Mouse (Mus musculus) midbrain, embryonic 12.5 days (tissue): ENCODE data around the gene Mpped2. TPM values are rescaled to one million over a fixed set of nuclear protein-coding genes. Genes with fewer than 3 reads are reported as not detected.

Experiments used
- ATAC-seq: fragments of 200-750 bp; cut with Nextera tagmentation; 2 replicates; pipeline ENCODE4 v1.8.0; 2017; ENCODE audit warnings: low read depth, moderate TSS enrichment, moderate library complexity; ENCODE audit not compliant: low FRiP score
- H3K27ac ChIP-seq: fragments of 300-500 bp; sonication (generic); replicated peaks from 2 replicates; pipeline ENCODE4 v1.5.1; 2016; ENCODE audit warnings: mild to moderate bottlenecking
- H3K27me3 ChIP-seq: fragments of 300-500 bp; sonication (generic); 2 replicates; pipeline ENCODE4 v1.6.1; 2016; ENCODE audit warnings: mild to moderate bottlenecking
- H3K36me3 ChIP-seq: fragments of 300-500 bp; sonication (generic); 2 replicates; pipeline ENCODE4 v1.6.1; 2016
- H3K4me1 ChIP-seq: fragments of 300-500 bp; sonication (generic); 2 replicates; pipeline ENCODE4 v1.6.1; 2016
- H3K4me2 ChIP-seq: fragments of 300-500 bp; sonication (generic); replicated peaks from 2 replicates; pipeline ENCODE4 v1.6.1; 2016; ENCODE audit warnings: mild to moderate bottlenecking, moderate library complexity
- H3K4me3 ChIP-seq: fragments of 300-500 bp; sonication (generic); 2 replicates; pipeline ENCODE4 v1.5.1; 2016; ENCODE audit warnings: mild to moderate bottlenecking
- H3K9ac ChIP-seq: fragments of 300-500 bp; sonication (generic); replicated peaks from 2 replicates; pipeline ENCODE4 v1.6.1; 2016; ENCODE audit warnings: mild to moderate bottlenecking, moderate library complexity
- H3K9me3 ChIP-seq: fragments of 300-500 bp; sonication (generic); 2 replicates; pipeline ENCODE4 v1.6.1; 2016; ENCODE audit warnings: mild to moderate bottlenecking
- WGBS: fragments of 180-500 bp; shearing (Covaris S2); methylation state at CpG from one replicate; pipeline ENCODE4 v1.1.7; 2016; 5-methylcytosine and 5-hydroxymethylcytosine counted together
- polyA plus RNA-seq: library from polyadenylated mRNA; unstranded; fragments of >200 nt; fragmentation: Nextera tagmentation; extraction: Ambion mirVana; gene quantifications from 2 replicates; pipeline ENCODE4 v1.2.1, GENCODE M21; 2016

Gene Mpped2
- polyA plus RNA-seq, 1 experiment from 2014 or later, result 112 TPM

GRCm38 (mm10) chr2:106851515-106851914 lies 158.4 kb downstream of the Mpped2 start:
- Histone ChIP-seq H3K9ac (no peak overlapping the region), H3K4me2 (no peak overlapping the region), H3K9me3 (no peaks in the 10 kb centered on the region), H3K27me3 (no peaks in the 10 kb centered on the region; the same call in 1 of the 2 replicates), H3K36me3 (no peaks in the 10 kb centered on the region), H3K4me1 (peaks cover 38% of the 10 kb centered on the region), H3K4me3 (no peak overlapping the region), H3K27ac (no peak overlapping the region)
- WGBS, result 92% methylated on average over 8 of the region's 8 CpGs
- ATAC-seq, result no peak

- H3K27ac ChIP-seq, result peak overlapping the region; percentile 52; the same call in 1 of the 2 replicates
- no peaks in the 10 kb centered on the region for H3K36me3 ChIP-seq
- 0 out of 2 replicates have a peak, but pooled peaks have one; percentile 8 for ATAC-seq
- WGBS, result 38% methylated on average over 4 of the region's 4 CpGs
- no peak overlapping the region for H3K9ac ChIP-seq
- H3K27me3 ChIP-seq, result no peaks in the 10 kb centered on the region; the same call in 1 of the 2 replicates
- H3K4me1 ChIP-seq, result peaks cover 47% of the 10 kb centered on the region
- H3K4me2 ChIP-seq, result no peak overlapping the region
- H3K9me3 ChIP-seq, result no peaks in the 10 kb centered on the region
- no peak overlapping the region for H3K4me3 ChIP-seq
Measured at GRCm38 (mm10) chr2:106854213-106854612, 161.1 kb downstream of the Mpped2 start.

DNA sequence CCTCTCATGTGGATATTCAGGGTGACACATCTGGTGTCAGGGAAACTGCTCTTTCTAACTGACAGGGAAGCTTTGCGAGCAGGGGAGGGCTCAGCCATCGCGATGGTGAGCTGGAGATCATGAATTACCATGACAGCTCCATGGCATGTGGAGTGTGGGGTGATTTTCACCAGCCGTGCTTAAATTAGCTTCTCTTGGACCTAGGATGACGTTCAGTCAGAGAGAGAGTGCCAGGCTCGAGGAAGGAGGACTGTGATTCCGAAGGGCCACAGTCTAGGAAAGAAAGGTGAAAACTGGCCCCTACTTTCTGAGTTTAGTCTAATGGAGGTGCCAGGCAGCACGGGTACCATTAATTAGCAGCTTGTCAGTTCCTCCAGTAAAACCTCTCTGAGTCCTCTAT lies 161.7 kb downstream of the Mpped2 start:
- Histone ChIP-seq H3K27ac (peak overlapping the region; percentile 52; the same call in 1 of the 2 replicates), H3K27me3 (no peaks in the 10 kb centered on the region; the same call in 1 of the 2 replicates), H3K9me3 (no peaks in the 10 kb centered on the region), H3K4me3 (no peak overlapping the region), H3K4me2 (no peak overlapping the region), H3K36me3 (no peaks in the 10 kb centered on the region), H3K9ac (no peak overlapping the region), H3K4me1 (peaks cover 41% of the 10 kb centered on the region)
- ATAC-seq, result no peak; the same call in 1 of the 2 replicates
- 38% methylated on average over 8 of the region's 8 CpGs for WGBS

GRCm38 (mm10) chr2:106855184-106855583 lies 162.1 kb downstream of the Mpped2 start:
- no peak overlapping the region for H3K9ac ChIP-seq
- ATAC-seq, result no peak
- no peaks in the 10 kb centered on the region; the same call in 1 of the 2 replicates for H3K27me3 ChIP-seq
- WGBS, result 59% methylated on average over 13 of the region's 13 CpGs
- H3K27ac ChIP-seq, result peak overlapping the region; percentile 52
- no peaks in the 10 kb centered on the region for H3K36me3 ChIP-seq
- no peaks in the 10 kb centered on the region for H3K9me3 ChIP-seq
- H3K4me1 ChIP-seq, result peaks cover 40% of the 10 kb centered on the region
- no peak overlapping the region for H3K4me3 ChIP-seq
- no peak overlapping the region for H3K4me2 ChIP-seq

- H3K9ac ChIP-seq, result no peak overlapping the region
- H3K9me3 ChIP-seq, result no peaks in the 10 kb centered on the region
- ATAC-seq, result peak; percentile 55
- no peak overlapping the region for H3K4me2 ChIP-seq
- 20% methylated on average over 12 of the region's 12 CpGs for WGBS
- no peaks in the 10 kb centered on the region; the same call in 1 of the 2 replicates for H3K27me3 ChIP-seq
- peak overlapping the region; percentile 72 for H3K27ac ChIP-seq
- no peak overlapping the region for H3K4me3 ChIP-seq
- H3K4me1 ChIP-seq, result peaks cover 45% of the 10 kb centered on the region
- no peaks in the 10 kb centered on the region for H3K36me3 ChIP-seq
Measured at GRCm38 (mm10) chr2:106855623-106856350, 162.7 kb downstream of the Mpped2 start.

- H3K4me1 ChIP-seq, result peaks cover 51% of the 10 kb centered on the region
- no peaks in the 10 kb centered on the region for H3K9me3 ChIP-seq
- peak overlapping the region; percentile 72 for H3K27ac ChIP-seq
- no peaks in the 10 kb centered on the region for H3K36me3 ChIP-seq
- no peaks in the 10 kb centered on the region; the same call in 1 of the 2 replicates for H3K27me3 ChIP-seq
- no peak overlapping the region for H3K4me3 ChIP-seq
- 23% methylated on average over 9 of the region's 9 CpGs for WGBS
- H3K9ac ChIP-seq, result no peak overlapping the region
- ATAC-seq, result peak; percentile 74
- no peak overlapping the region for H3K4me2 ChIP-seq
Measured at GRCm38 (mm10) chr2:106856361-106856961, 163.4 kb downstream of the Mpped2 start.

GRCm38 (mm10) chr2:106857258-106857657 lies 164.2 kb downstream of the Mpped2 start:
- H3K4me1 ChIP-seq, result peaks cover 53% of the 10 kb centered on the region
- no peaks in the 10 kb centered on the region for H3K36me3 ChIP-seq
- 89% methylated on average over 4 of the region's 4 CpGs for WGBS
- H3K27me3 ChIP-seq, result no peaks in the 10 kb centered on the region; the same call in 1 of the 2 replicates
- H3K9ac ChIP-seq, result no peak overlapping the region
- no peaks in the 10 kb centered on the region for H3K9me3 ChIP-seq
- peak overlapping the region; percentile 72; the same call in 1 of the 2 replicates for H3K27ac ChIP-seq
- no peak overlapping the region for H3K4me2 ChIP-seq
- no peak for ATAC-seq
- no peak overlapping the region for H3K4me3 ChIP-seq

DNA sequence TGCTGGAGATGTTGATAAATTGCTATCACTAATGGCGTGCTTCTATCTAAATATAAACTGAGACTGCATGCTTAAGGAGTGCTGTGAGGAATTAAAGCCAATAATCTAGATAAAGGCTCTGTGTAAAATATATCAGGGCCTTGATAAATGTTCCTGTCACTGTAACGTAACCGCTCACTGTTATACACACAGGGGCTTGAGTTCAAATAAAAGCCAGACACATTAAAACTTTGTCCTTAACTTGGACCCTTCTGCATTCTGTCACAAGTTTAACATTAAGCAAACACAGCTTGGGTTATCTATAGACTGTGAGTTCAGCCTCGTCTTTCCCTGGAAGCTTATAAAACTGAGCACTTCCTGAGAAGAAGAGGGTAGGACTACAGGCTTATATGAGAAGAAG lies 164.6 kb downstream of the Mpped2 start:
- Histone ChIP-seq H3K9ac (no peak overlapping the region), H3K27me3 (no peaks in the 10 kb centered on the region; the same call in 1 of the 2 replicates), H3K4me2 (no peak overlapping the region), H3K9me3 (no peaks in the 10 kb centered on the region), H3K4me1 (peaks cover 53% of the 10 kb centered on the region), H3K27ac (no peak overlapping the region), H3K36me3 (no peaks in the 10 kb centered on the region), H3K4me3 (no peak overlapping the region)
- WGBS, result 86% methylated on average over 4 of the region's 4 CpGs
- no peak for ATAC-seq

DNA sequence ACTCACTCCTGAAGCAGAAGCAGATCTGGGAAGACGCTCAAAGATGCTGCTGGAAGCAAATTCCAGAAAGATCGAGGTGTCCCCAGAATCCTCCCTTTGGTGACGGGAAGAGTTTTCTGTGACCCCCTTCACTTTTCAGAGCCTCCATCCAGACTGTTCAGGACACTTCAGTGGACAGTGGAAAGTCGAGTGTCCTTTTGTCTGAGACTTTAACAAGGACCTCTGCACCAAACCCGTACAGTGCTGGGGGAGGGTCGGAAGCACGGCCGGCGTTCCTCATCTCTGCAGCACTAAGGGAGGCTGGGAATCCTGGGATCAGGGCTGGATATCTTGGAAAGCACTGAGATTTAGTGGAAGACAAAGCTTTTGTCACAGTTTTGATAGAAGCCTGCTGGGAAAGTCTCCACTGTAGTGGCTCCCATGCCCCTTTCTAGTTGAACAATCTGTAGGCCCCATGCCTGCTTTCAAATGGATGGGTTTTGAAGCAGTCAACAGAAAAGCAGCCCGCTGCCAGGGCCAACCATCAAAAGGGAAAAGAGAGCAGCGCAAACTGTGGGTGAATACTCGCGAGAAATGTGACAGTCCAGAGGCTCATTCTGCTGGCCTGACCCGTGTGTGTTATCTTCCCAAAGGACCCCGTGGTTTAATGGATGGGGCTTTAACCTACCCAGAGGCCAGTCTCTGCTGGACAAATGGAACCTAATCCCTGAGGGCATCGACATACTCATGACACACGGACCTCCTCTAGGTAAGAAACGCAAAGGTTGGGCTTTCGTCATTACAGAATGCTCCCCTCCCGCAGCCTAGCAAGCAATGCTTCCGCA lies 168.0 kb downstream of the Mpped2 start:
- WGBS, result 56% methylated on average over 21 of the region's 21 CpGs
- Histone ChIP-seq H3K4me1 (peaks cover 27% of the 10 kb centered on the region), H3K36me3 (no peaks in the 10 kb centered on the region), H3K9me3 (no peaks in the 10 kb centered on the region), H3K9ac (no peak overlapping the region), H3K4me2 (peak overlapping the region; percentile 17; the same call in 1 of the 2 replicates), H3K27me3 (no peaks in the 10 kb centered on the region), H3K4me3 (no peak overlapping the region), H3K27ac (peak overlapping the region; percentile 52)
- ATAC-seq, result peak; percentile 32

- no peak overlapping the region for H3K9ac ChIP-seq
- no peaks in the 10 kb centered on the region for H3K9me3 ChIP-seq
- H3K36me3 ChIP-seq, result peaks cover 5% of the 10 kb centered on the region; the same call in 1 of the 2 replicates
- no peak overlapping the region for H3K4me3 ChIP-seq
- no peak for ATAC-seq
- H3K4me1 ChIP-seq, result peaks cover 13% of the 10 kb centered on the region
- no peak overlapping the region for H3K27ac ChIP-seq
- no peak overlapping the region for H3K4me2 ChIP-seq
- no peaks in the 10 kb centered on the region for H3K27me3 ChIP-seq
- WGBS, result 74% methylated on average over 11 of the region's 11 CpGs
Measured at GRCm38 (mm10) chr2:106863050-106863653, 170.1 kb downstream of the Mpped2 start.

- Histone ChIP-seq H3K4me1 (peaks cover 13% of the 10 kb centered on the region), H3K9ac (no peak overlapping the region), H3K36me3 (peaks cover 19% of the 10 kb centered on the region), H3K4me2 (no peak overlapping the region), H3K27me3 (no peaks in the 10 kb centered on the region), H3K27ac (no peak overlapping the region), H3K4me3 (no peak overlapping the region), H3K9me3 (no peaks in the 10 kb centered on the region)
- 78% methylated on average over 7 of the region's 7 CpGs for WGBS
- ATAC-seq, result no peak
Measured at GRCm38 (mm10) chr2:106865148-106865786, 172.2 kb downstream of the Mpped2 start.
